Mouse (Mus musculus): Measurements from ENCODE around the gene Slc35a1.

DNA sequence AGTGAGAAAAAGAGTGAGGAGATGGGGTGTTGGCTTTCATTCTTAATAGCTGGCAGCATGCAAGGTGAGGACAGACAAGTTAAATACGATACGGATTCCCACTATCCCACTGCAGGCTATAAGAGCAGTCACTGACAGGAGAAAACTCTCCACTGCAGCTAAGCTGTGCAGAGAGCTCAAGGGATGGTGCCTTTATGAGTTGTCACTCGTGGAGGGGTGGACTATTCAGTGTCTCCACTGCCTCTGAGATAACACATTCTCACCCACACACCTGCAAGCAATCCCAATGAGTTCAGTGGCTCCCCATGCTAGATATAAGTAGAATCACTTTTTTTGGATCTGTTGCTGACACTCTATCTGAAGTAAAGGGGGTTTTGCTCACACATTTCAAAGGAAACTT, 20.9 kb upstream of the Slc35a1 start:
- TF ChIP-seq CTCF (IDR thresholded peaks at IDR 0.05; ENCODE audit: low read depth, low read length) (no peak), POLR2A (IDR thresholded peaks at IDR 0.05; ENCODE audit: extremely low read depth, insufficient read depth, low read length) (no peak)

Measured in liver, adult 2 months (tissue).